In the genomic region with DNA sequence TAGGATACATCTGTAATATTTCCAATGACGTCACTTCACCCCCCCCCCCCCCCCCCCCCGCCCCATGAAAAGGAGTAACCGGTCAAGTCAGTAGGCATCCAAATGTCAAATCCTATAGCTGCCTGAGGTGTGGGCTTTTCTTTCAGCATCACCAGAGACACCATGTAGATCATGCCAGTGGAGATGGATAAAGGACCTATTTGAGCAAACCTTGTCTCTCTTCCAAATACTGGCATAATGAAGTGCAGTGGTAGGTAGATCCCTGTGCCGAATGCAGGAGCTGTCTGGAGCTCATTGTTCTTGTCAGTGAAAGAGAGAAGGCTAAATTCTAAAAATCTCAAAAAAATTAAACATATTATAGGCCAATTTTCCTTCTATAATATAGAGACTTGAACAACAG, we compare ENCODE assay signal across 27 mouse cellular contexts.
DNase-seq lines count a peak whose midpoint lies in the region; ATAC-seq lines count a peak whose summit lies in the region.
"Had no signal": no experiment of that assay in that cellular context is flagged by ENCODE, and none has a peak within 500 bp of the region (broad histone marks: within the 10 kb centered on the region; RNA-seq: fewer than 3 reads in every experiment).

No protein-coding gene starts in this region.

- no peak for DNase-seq in forebrain, embryonic 11.5 days (ENCODE audit: low spot score)
- no peak for DNase-seq in forebrain, embryonic 10.5 days (ENCODE audit: extremely low spot score, low spot score)
- no peak for DNase-seq in midbrain, embryonic 11.5 days (ENCODE audit: low spot score, missing footprints)
- DNase-seq: adrenal gland, adult 8-10 months; adrenal gland, postnatal 14 days; adrenal gland, postnatal 36 days; B cell, adult 2 months; cerebellum, adult 11 months; cerebellum, adult 18-20 months; cerebellum, adult 8-10 months; cerebellum, adult 9-11 months; cerebellum, postnatal 14 days; cerebellum, postnatal 36 days; embryo, embryonic 11 days had no signal

- no peak overlapping the region for H3K9ac ChIP-seq in forebrain, embryonic 11.5 days (ENCODE audit: low read length)
- no peak overlapping the region for H3K9ac ChIP-seq in forebrain, embryonic 16.5 days (replicated peaks; ENCODE audit: low read depth, low read length)
- H3K9ac ChIP-seq in forebrain, embryonic 13.5 days = no peak overlapping the region
- H3K9ac ChIP-seq in midbrain, embryonic 11.5 days (ENCODE audit: low read length) = no peak overlapping the region
- no peak overlapping the region for H3K9ac ChIP-seq in midbrain, embryonic 16.5 days (ENCODE audit: low read depth, low read length)
- H3K9ac ChIP-seq in forebrain, embryonic 15.5 days (replicated peaks) = no peak overlapping the region
- H3K9ac ChIP-seq in heart, embryonic 12.5 days = no peak overlapping the region
- H3K9ac ChIP-seq: embryonic facial prominence, embryonic 13.5 days; embryonic facial prominence, embryonic 15.5 days had no signal

- H3K27ac ChIP-seq in forebrain, embryonic 11.5 days (ENCODE audit: low read depth, low read length) = no peak overlapping the region
- H3K27ac ChIP-seq in forebrain, embryonic 16.5 days (ENCODE audit: low read length) = no peak overlapping the region
- no peak overlapping the region for H3K27ac ChIP-seq in forebrain, embryonic 13.5 days
- no peak overlapping the region for H3K27ac ChIP-seq in forebrain, embryonic 10.5 days
- no peak overlapping the region for H3K27ac ChIP-seq in midbrain, embryonic 11.5 days (ENCODE audit: low read depth, low read length)
- no peak overlapping the region for H3K27ac ChIP-seq in midbrain, embryonic 16.5 days (ENCODE audit: low read length)
- no peak overlapping the region for H3K27ac ChIP-seq in forebrain, embryonic 15.5 days (replicated peaks)
- no peak overlapping the region for H3K27ac ChIP-seq in heart, embryonic 12.5 days (ENCODE audit: poor library complexity, severe bottlenecking)
- H3K27ac ChIP-seq: embryonic facial prominence, embryonic 13.5 days; embryonic facial prominence, embryonic 15.5 days had no signal

- no peak overlapping the region for H3K4me3 ChIP-seq in forebrain, embryonic 11.5 days (ENCODE audit: low read depth, low read length)
- no peak overlapping the region for H3K4me3 ChIP-seq in forebrain, embryonic 16.5 days (replicated peaks; ENCODE audit: low read length)
- H3K4me3 ChIP-seq in forebrain, embryonic 13.5 days = no peak overlapping the region
- no peak overlapping the region for H3K4me3 ChIP-seq in forebrain, embryonic 10.5 days
- H3K4me3 ChIP-seq in midbrain, embryonic 11.5 days (ENCODE audit: low read depth, low read length) = no peak overlapping the region
- no peak overlapping the region for H3K4me3 ChIP-seq in midbrain, embryonic 16.5 days (ENCODE audit: low read depth, low read length)
- H3K4me3 ChIP-seq in forebrain, embryonic 15.5 days = no peak overlapping the region
- H3K4me3 ChIP-seq in heart, embryonic 12.5 days = no peak overlapping the region
- H3K4me3 ChIP-seq: embryonic facial prominence, embryonic 13.5 days; embryonic facial prominence, embryonic 15.5 days; erythroblast, embryonic 14.5 days had no signal

- no peaks in the 10 kb centered on the region for H3K27me3 ChIP-seq in forebrain, embryonic 11.5 days (ENCODE audit: control insufficient read depth, insufficient read depth, low read length)
- no peaks in the 10 kb centered on the region for H3K27me3 ChIP-seq in forebrain, embryonic 16.5 days (replicated peaks; ENCODE audit: control insufficient read depth, insufficient read depth, low read length)
- H3K27me3 ChIP-seq in forebrain, embryonic 13.5 days = no peaks in the 10 kb centered on the region
- no peaks in the 10 kb centered on the region for H3K27me3 ChIP-seq in forebrain, embryonic 10.5 days (ENCODE audit: poor library complexity, severe bottlenecking)
- no peaks in the 10 kb centered on the region for H3K27me3 ChIP-seq in midbrain, embryonic 11.5 days (ENCODE audit: control insufficient read depth, insufficient read depth, low read length)
- H3K27me3 ChIP-seq in midbrain, embryonic 16.5 days (ENCODE audit: control insufficient read depth, insufficient read depth, low read depth, low read length) = no peaks in the 10 kb centered on the region
- no peaks in the 10 kb centered on the region for H3K27me3 ChIP-seq in forebrain, embryonic 15.5 days
- H3K27me3 ChIP-seq in heart, embryonic 12.5 days (replicated peaks) = no peaks in the 10 kb centered on the region
- H3K27me3 ChIP-seq: CH12.LX; embryonic facial prominence, embryonic 13.5 days; embryonic facial prominence, embryonic 15.5 days; Patski had no signal

- 36% methylated on average over 4 of the region's 4 CpGs for WGBS in forebrain, embryonic 11.5 days
- WGBS in forebrain, embryonic 16.5 days = 21% methylated on average over 3 of the region's 4 CpGs
- WGBS in forebrain, embryonic 13.5 days = 32% methylated on average over 4 of the region's 4 CpGs
- 44% methylated on average over 4 of the region's 4 CpGs for WGBS in forebrain, embryonic 10.5 days
- 45% methylated on average over 3 of the region's 4 CpGs for WGBS in midbrain, embryonic 11.5 days
- 35% methylated on average over 3 of the region's 4 CpGs for WGBS in midbrain, embryonic 16.5 days
- 11% methylated on average over 4 of the region's 4 CpGs for WGBS in forebrain, embryonic 15.5 days
- 49% methylated on average over 4 of the region's 4 CpGs for WGBS in heart, embryonic 12.5 days

- H3K9me3 ChIP-seq in forebrain, embryonic 11.5 days (ENCODE audit: control insufficient read depth, low read length) = no peaks in the 10 kb centered on the region
- no peaks in the 10 kb centered on the region for H3K9me3 ChIP-seq in forebrain, embryonic 16.5 days (ENCODE audit: control insufficient read depth, low read length)
- H3K9me3 ChIP-seq in forebrain, embryonic 13.5 days (replicated peaks) = no peaks in the 10 kb centered on the region
- H3K9me3 ChIP-seq in forebrain, embryonic 10.5 days = no peaks in the 10 kb centered on the region
- H3K9me3 ChIP-seq in midbrain, embryonic 11.5 days (ENCODE audit: control insufficient read depth, low read length) = no peaks in the 10 kb centered on the region
- H3K9me3 ChIP-seq in midbrain, embryonic 16.5 days (replicated peaks; ENCODE audit: control insufficient read depth, low read length, poor library complexity, severe bottlenecking) = no peaks in the 10 kb centered on the region
- H3K9me3 ChIP-seq in forebrain, embryonic 15.5 days = no peaks in the 10 kb centered on the region
- no peaks in the 10 kb centered on the region for H3K9me3 ChIP-seq in heart, embryonic 12.5 days (replicated peaks)
- H3K9me3 ChIP-seq: embryonic facial prominence, embryonic 13.5 days; embryonic facial prominence, embryonic 15.5 days had no signal

- peaks cover 1% of the 10 kb centered on the region; the same call in 1 of the 2 replicates for H3K4me1 ChIP-seq in forebrain, embryonic 11.5 days (replicated peaks; ENCODE audit: control insufficient read depth, insufficient read depth, low read length)
- H3K4me1 ChIP-seq in forebrain, embryonic 16.5 days (replicated peaks; ENCODE audit: control insufficient read depth, insufficient read depth, low read length) = peaks cover 19% of the 10 kb centered on the region
- peaks cover 25% of the 10 kb centered on the region for H3K4me1 ChIP-seq in forebrain, embryonic 13.5 days
- H3K4me1 ChIP-seq in forebrain, embryonic 10.5 days = peaks cover 31% of the 10 kb centered on the region
- peaks cover 6% of the 10 kb centered on the region; the same call in 1 of the 2 replicates for H3K4me1 ChIP-seq in midbrain, embryonic 11.5 days (ENCODE audit: control insufficient read depth, insufficient read depth, low read length)
- H3K4me1 ChIP-seq in midbrain, embryonic 16.5 days (ENCODE audit: control insufficient read depth, insufficient read depth, low read length) = peaks cover 3% of the 10 kb centered on the region
- H3K4me1 ChIP-seq in forebrain, embryonic 15.5 days = peaks cover 24% of the 10 kb centered on the region
- H3K4me1 ChIP-seq in heart, embryonic 12.5 days (replicated peaks) = peaks cover 45% of the 10 kb centered on the region
- H3K4me1 ChIP-seq: embryonic facial prominence, embryonic 13.5 days; embryonic facial prominence, embryonic 15.5 days had no signal

- ATAC-seq in forebrain, embryonic 11.5 days (replicated peaks; ENCODE audit: low FRiP score) = 0 out of 2 replicates have a peak, but pooled peaks have one; percentile 53
- no peak for ATAC-seq in forebrain, embryonic 16.5 days
- ATAC-seq in forebrain, embryonic 13.5 days = peak; percentile 67
- 0 out of 2 replicates have a peak, but pooled peaks have one; percentile 14 for ATAC-seq in midbrain, embryonic 11.5 days (ENCODE audit: low FRiP score)
- no peak for ATAC-seq in midbrain, embryonic 16.5 days
- ATAC-seq in forebrain, embryonic 15.5 days (replicated peaks) = 0 out of 2 replicates have a peak, but pooled peaks have one; percentile 27
- ATAC-seq in heart, embryonic 12.5 days (ENCODE audit: insufficient number of reproducible peaks, low FRiP score) = no peak
- ATAC-seq: activated CD4-positive, CD25-positive, alpha-beta regulatory T cell, adult 4 months; CD4-positive, CD25-positive, alpha-beta regulatory T cell, adult 4 months; Patski had no signal

- H3K4me2 ChIP-seq in forebrain, embryonic 11.5 days (ENCODE audit: low read depth, low read length, severe bottlenecking) = no peak overlapping the region
- no peak overlapping the region for H3K4me2 ChIP-seq in forebrain, embryonic 16.5 days (ENCODE audit: low read length)
- H3K4me2 ChIP-seq in forebrain, embryonic 13.5 days = no peak overlapping the region
- H3K4me2 ChIP-seq in midbrain, embryonic 11.5 days = no peak overlapping the region
- no peak overlapping the region for H3K4me2 ChIP-seq in midbrain, embryonic 16.5 days (ENCODE audit: low read length)
- no peak overlapping the region for H3K4me2 ChIP-seq in forebrain, embryonic 15.5 days (replicated peaks)
- no peak overlapping the region for H3K4me2 ChIP-seq in heart, embryonic 12.5 days
- H3K4me2 ChIP-seq: embryonic facial prominence, embryonic 13.5 days; embryonic facial prominence, embryonic 15.5 days had no signal

- H3K36me3 ChIP-seq in forebrain, embryonic 11.5 days (ENCODE audit: control insufficient read depth, insufficient read depth, low read length) = no peaks in the 10 kb centered on the region
- H3K36me3 ChIP-seq in forebrain, embryonic 16.5 days (ENCODE audit: control insufficient read depth, insufficient read depth) = no peaks in the 10 kb centered on the region
- H3K36me3 ChIP-seq in forebrain, embryonic 13.5 days (ENCODE audit: poor library complexity, severe bottlenecking) = peaks cover 30% of the 10 kb centered on the region
- H3K36me3 ChIP-seq in forebrain, embryonic 10.5 days (replicated peaks) = peaks cover 21% of the 10 kb centered on the region
- no peaks in the 10 kb centered on the region for H3K36me3 ChIP-seq in midbrain, embryonic 11.5 days (ENCODE audit: control insufficient read depth, insufficient read depth, low read length)
- H3K36me3 ChIP-seq in midbrain, embryonic 16.5 days (ENCODE audit: control insufficient read depth, insufficient read depth, low read length) = no peaks in the 10 kb centered on the region; the same call in 1 of the 2 replicates
- peaks cover 7% of the 10 kb centered on the region for H3K36me3 ChIP-seq in forebrain, embryonic 15.5 days
- H3K36me3 ChIP-seq in heart, embryonic 12.5 days = peaks cover 23% of the 10 kb centered on the region
- H3K36me3 ChIP-seq: embryonic facial prominence, embryonic 15.5 days; G1E had no signal

Comparison
In these comparisons a context has a peak if more than half of its experiments do, and no peak if none do; other contexts are left out.
1. ATAC-seq: peak in forebrain, embryonic 11.5 days (single experiment), forebrain, embryonic 13.5 days (single experiment), midbrain, embryonic 11.5 days (single experiment) and forebrain, embryonic 15.5 days (single experiment); none in forebrain, embryonic 16.5 days (single experiment), midbrain, embryonic 16.5 days (single experiment) and heart, embryonic 12.5 days (single experiment).